Mouse (Mus musculus): Measurements from ENCODE around the gene Jsrp1. TPM values are rescaled to one million over a fixed set of nuclear protein-coding genes. Genes with fewer than 3 reads are reported as not detected.
"Not testable (repeated sequence)": the region's sequence is repeated elsewhere in the genome, so short reads cannot be mapped to it uniquely, and the experiment has no call there.

Gene Jsrp1
- polyA plus RNA-seq, 1 experiment from 2014 or later: 4.4 TPM

GRCm38 (mm10) chr10:80838346-80838912, 25.1 kb upstream of the Jsrp1 start:
- H3K4me2 ChIP-seq (replicated peaks; ENCODE audit: low read depth, low read length): no peak overlapping the region
- H3K4me3 ChIP-seq (ENCODE audit: low read length): no peak overlapping the region
- 53% methylated on average over 2 of the region's 2 CpGs for WGBS

DNA sequence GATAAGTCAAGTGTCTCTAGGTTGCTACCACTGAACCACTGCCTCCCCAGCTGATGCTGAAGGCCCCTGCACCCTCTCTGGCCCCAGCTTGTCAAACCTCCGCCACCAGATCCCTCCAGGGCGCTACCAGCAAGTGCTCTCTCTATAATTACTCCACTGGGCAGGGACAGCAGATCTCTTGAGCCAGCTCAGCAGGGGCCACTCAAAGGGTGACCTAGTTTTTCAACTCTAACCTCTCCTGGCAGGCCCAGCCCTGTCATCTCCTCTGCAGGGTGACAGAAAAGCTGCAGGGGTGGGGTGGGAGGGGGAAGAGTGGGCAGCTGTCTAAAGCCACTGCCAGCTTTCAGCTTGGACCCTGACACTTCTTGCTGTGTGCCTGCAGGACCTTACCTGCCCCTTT, 24.5 kb upstream of the Jsrp1 start:
- Histone ChIP-seq H3K4me1 (ENCODE audit: control insufficient read depth, insufficient read depth, low read length) (no peaks in the 10 kb centered on the region), H3K9me3 (ENCODE audit: control insufficient read depth, low read length) (peaks cover 11% of the 10 kb centered on the region), H3K4me2 (replicated peaks; ENCODE audit: low read depth, low read length) (no peak overlapping the region), H3K9ac (ENCODE audit: low read depth, low read length) (no peak overlapping the region), H3K4me3 (ENCODE audit: low read length) (no peak overlapping the region), H3K27ac (ENCODE audit: low read depth, low read length) (no peak overlapping the region), H3K36me3 (ENCODE audit: control insufficient read depth, insufficient read depth, low read length) (no peaks in the 10 kb centered on the region), H3K27me3 (ENCODE audit: control insufficient read depth, insufficient read depth, low read length) (peaks cover 51% of the 10 kb centered on the region)
- ATAC-seq (ENCODE audit: low FRiP score, low TSS enrichment): no peak
- WGBS: 20% methylated on average over 2 of the region's 2 CpGs

More at GRCm38 (mm10) chr10:80838346-80838912, 25.1 kb upstream of the Jsrp1 start:
- peaks cover 54% of the 10 kb centered on the region for H3K27me3 ChIP-seq (ENCODE audit: control insufficient read depth, insufficient read depth, low read length)
- H3K4me1 ChIP-seq (ENCODE audit: control insufficient read depth, insufficient read depth, low read length): peaks cover under 1% of the 10 kb centered on the region; the same call in 1 of the 2 replicates
- no peak overlapping the region for H3K27ac ChIP-seq (ENCODE audit: low read depth, low read length)
- no peak overlapping the region for H3K9ac ChIP-seq (ENCODE audit: low read depth, low read length)
- H3K9me3 ChIP-seq (ENCODE audit: control insufficient read depth, low read length): peaks cover 11% of the 10 kb centered on the region
- no peak for ATAC-seq (ENCODE audit: low FRiP score, low TSS enrichment)
- no peaks in the 10 kb centered on the region for H3K36me3 ChIP-seq (ENCODE audit: control insufficient read depth, insufficient read depth, low read length)

GRCm38 (mm10) chr10:80836949-80837379, 23.7 kb upstream of the Jsrp1 start:
- H3K4me2 ChIP-seq (replicated peaks; ENCODE audit: low read depth, low read length): no peak overlapping the region
- no peak overlapping the region for H3K27ac ChIP-seq (ENCODE audit: low read depth, low read length)
- no peak for ATAC-seq (ENCODE audit: low FRiP score, low TSS enrichment)
- peaks cover 11% of the 10 kb centered on the region for H3K9me3 ChIP-seq (ENCODE audit: control insufficient read depth, low read length)
- peaks cover 42% of the 10 kb centered on the region for H3K27me3 ChIP-seq (ENCODE audit: control insufficient read depth, insufficient read depth, low read length)
- H3K9ac ChIP-seq (ENCODE audit: low read depth, low read length): no peak overlapping the region
- WGBS: 51% methylated on average over 7 of the region's 7 CpGs
- no peaks in the 10 kb centered on the region for H3K4me1 ChIP-seq (ENCODE audit: control insufficient read depth, insufficient read depth, low read length)
- H3K4me3 ChIP-seq (ENCODE audit: low read length): no peak overlapping the region
- no peaks in the 10 kb centered on the region for H3K36me3 ChIP-seq (ENCODE audit: control insufficient read depth, insufficient read depth, low read length)

DNA sequence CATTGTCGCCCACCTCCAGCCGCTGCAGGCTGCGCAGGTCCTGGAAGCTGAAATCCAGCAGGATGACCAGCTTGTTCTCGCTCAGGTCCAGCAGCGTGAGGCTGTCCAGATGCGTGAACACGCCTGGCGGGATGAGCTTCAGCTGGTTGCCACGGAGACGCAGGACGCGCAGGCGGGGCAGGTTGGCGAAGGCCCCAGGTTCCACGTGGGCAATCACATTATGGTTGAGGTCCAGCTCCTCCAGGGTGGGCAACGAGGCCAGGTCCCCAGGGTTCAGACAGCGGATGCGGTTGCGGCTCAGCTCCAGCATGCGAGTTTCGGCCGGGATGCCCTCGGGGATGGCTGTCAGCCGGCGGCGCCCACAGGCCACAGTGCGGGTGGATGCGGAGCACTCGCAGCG, 22.3 kb upstream of the Jsrp1 start:
- WGBS: 59% methylated on average over 30 of the region's 30 CpGs
- H3K36me3 ChIP-seq (ENCODE audit: control insufficient read depth, insufficient read depth, low read length): peaks cover 3% of the 10 kb centered on the region; the same call in 1 of the 2 replicates
- no peak overlapping the region for H3K4me3 ChIP-seq (ENCODE audit: low read length)
- H3K4me1 ChIP-seq (ENCODE audit: control insufficient read depth, insufficient read depth, low read length): peaks cover 7% of the 10 kb centered on the region
- H3K4me2 ChIP-seq (replicated peaks; ENCODE audit: low read depth, low read length): no peak overlapping the region
- no peak for ATAC-seq (ENCODE audit: low FRiP score, low TSS enrichment)
- H3K9me3 ChIP-seq (ENCODE audit: control insufficient read depth, low read length): peaks cover 11% of the 10 kb centered on the region
- no peak overlapping the region for H3K27ac ChIP-seq (ENCODE audit: low read depth, low read length)
- peaks cover 39% of the 10 kb centered on the region for H3K27me3 ChIP-seq (ENCODE audit: control insufficient read depth, insufficient read depth, low read length)
- no peak overlapping the region for H3K9ac ChIP-seq (ENCODE audit: low read depth, low read length)

DNA sequence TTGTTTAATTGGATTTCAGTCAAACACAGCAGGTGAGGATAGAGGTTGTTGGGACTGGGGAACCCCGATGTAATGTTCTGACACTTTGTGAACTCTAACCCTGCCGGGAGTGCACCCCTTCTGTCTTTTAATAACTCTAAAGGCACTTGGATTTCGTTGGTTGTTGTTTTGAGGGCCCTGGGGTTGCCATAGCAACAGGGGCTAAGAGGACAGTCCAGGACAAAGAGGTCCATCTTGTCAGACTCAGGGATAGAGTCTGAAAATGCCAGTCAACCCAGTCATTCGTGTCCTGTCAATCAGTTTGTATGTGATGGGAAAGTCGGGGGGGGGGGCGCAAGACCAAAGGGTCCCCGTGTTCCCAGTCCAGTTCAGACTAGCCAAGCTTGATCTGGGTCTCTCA, 19.5 kb upstream of the Jsrp1 start:
- WGBS: 76% methylated on average over 7 of the region's 7 CpGs
- H3K4me3 ChIP-seq (ENCODE audit: low read length): no peak overlapping the region
- ATAC-seq (ENCODE audit: low FRiP score, low TSS enrichment): no peak
- peaks cover 36% of the 10 kb centered on the region for H3K27me3 ChIP-seq (ENCODE audit: control insufficient read depth, insufficient read depth, low read length)
- H3K4me1 ChIP-seq (ENCODE audit: control insufficient read depth, insufficient read depth, low read length): peaks cover 14% of the 10 kb centered on the region
- H3K9ac ChIP-seq (ENCODE audit: low read depth, low read length): no peak overlapping the region
- H3K4me2 ChIP-seq (replicated peaks; ENCODE audit: low read depth, low read length): no peak overlapping the region
- no peak overlapping the region for H3K27ac ChIP-seq (ENCODE audit: low read depth, low read length)
- peaks cover 19% of the 10 kb centered on the region for H3K36me3 ChIP-seq (ENCODE audit: control insufficient read depth, insufficient read depth, low read length)
- peaks cover 11% of the 10 kb centered on the region for H3K9me3 ChIP-seq (ENCODE audit: control insufficient read depth, low read length)

- ATAC-seq (ENCODE audit: low FRiP score, low TSS enrichment): peak; percentile 32
- WGBS: under 1% methylated on average over 9 of the region's 9 CpGs
- Histone ChIP-seq H3K36me3 (ENCODE audit: control insufficient read depth, insufficient read depth, low read length) (peaks cover 19% of the 10 kb centered on the region), H3K9ac (ENCODE audit: low read depth, low read length) (no peak overlapping the region), H3K4me2 (replicated peaks; ENCODE audit: low read depth, low read length) (no peak overlapping the region; the same call in 1 of the 2 replicates), H3K4me1 (ENCODE audit: control insufficient read depth, insufficient read depth, low read length) (peaks cover 18% of the 10 kb centered on the region), H3K9me3 (ENCODE audit: control insufficient read depth, low read length) (peaks cover 11% of the 10 kb centered on the region), H3K27ac (ENCODE audit: low read depth, low read length) (no peak overlapping the region), H3K27me3 (ENCODE audit: control insufficient read depth, insufficient read depth, low read length) (peaks cover 28% of the 10 kb centered on the region), H3K4me3 (ENCODE audit: low read length) (no peak overlapping the region)
Measured at GRCm38 (mm10) chr10:80831136-80831535, 17.8 kb upstream of the Jsrp1 start.

- H3K4me1 ChIP-seq (ENCODE audit: control insufficient read depth, insufficient read depth, low read length): peaks cover 18% of the 10 kb centered on the region
- 80% methylated on average over 1 of the region's 1 CpGs for WGBS
- H3K4me2 ChIP-seq (replicated peaks; ENCODE audit: low read depth, low read length): no peak overlapping the region
- peaks cover 19% of the 10 kb centered on the region for H3K36me3 ChIP-seq (ENCODE audit: control insufficient read depth, insufficient read depth, low read length)
- H3K27ac ChIP-seq (ENCODE audit: low read depth, low read length): no peak overlapping the region
- H3K9ac ChIP-seq (ENCODE audit: low read depth, low read length): no peak overlapping the region
- H3K4me3 ChIP-seq (ENCODE audit: low read length): no peak overlapping the region
- peaks cover 4% of the 10 kb centered on the region; the same call in 1 of the 2 replicates for H3K9me3 ChIP-seq (ENCODE audit: control insufficient read depth, low read length)
- peaks cover 14% of the 10 kb centered on the region for H3K27me3 ChIP-seq (ENCODE audit: control insufficient read depth, insufficient read depth, low read length)
- no peak for ATAC-seq (ENCODE audit: low FRiP score, low TSS enrichment)
Measured at GRCm38 (mm10) chr10:80829359-80830278, 16.3 kb upstream of the Jsrp1 start.

- H3K9ac ChIP-seq (ENCODE audit: low read depth, low read length); H3K27ac ChIP-seq (ENCODE audit: low read depth, low read length); ATAC-seq (ENCODE audit: low FRiP score, low TSS enrichment); H3K27me3 ChIP-seq (ENCODE audit: control insufficient read depth, insufficient read depth, low read length); H3K9me3 ChIP-seq (ENCODE audit: control insufficient read depth, low read length); H3K4me3 ChIP-seq (ENCODE audit: low read length): not testable (repeated sequence)
- peaks cover 18% of the 10 kb centered on the region for H3K4me1 ChIP-seq (ENCODE audit: control insufficient read depth, insufficient read depth, low read length)
- WGBS: 81% methylated on average over 7 of the region's 9 CpGs
- peaks cover 19% of the 10 kb centered on the region for H3K36me3 ChIP-seq (ENCODE audit: control insufficient read depth, insufficient read depth, low read length)
- H3K4me2 ChIP-seq (replicated peaks; ENCODE audit: low read depth, low read length): peak overlapping the region; percentile 97
Measured at GRCm38 (mm10) chr10:80828587-80828986, 15.3 kb upstream of the Jsrp1 start.

Measured in kidney, embryonic 14.5 days (tissue).